Mouse (Mus musculus) urinary bladder, postnatal 4 days (tissue): ENCODE results near the gene Tesk2.

Source experiments
- DNase-seq, 2 experiments: peaks; one replicate each; pipeline ENCODE4 v3.0.0; 2021 to 2022; ENCODE audit warnings: low spot score in 2 of 2

Tesk2 gene

DNA sequence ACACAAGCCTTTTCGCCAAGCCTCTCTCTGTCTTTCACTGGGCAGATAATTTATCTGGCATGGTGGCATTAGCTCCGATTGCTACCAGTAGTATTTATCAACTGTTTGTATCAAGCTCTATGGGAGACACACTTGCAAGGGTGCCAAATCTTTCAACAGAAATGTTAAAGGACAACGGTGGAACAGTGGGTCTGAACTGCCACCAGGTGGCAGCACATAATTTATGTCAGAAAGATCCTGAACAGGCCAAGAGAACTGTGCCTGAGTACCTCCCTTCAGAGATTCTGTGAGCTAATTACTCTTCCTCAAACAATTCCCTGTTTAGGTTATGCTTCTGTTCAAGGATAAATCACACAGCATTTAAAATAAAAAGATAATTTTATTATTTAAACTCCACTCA lies 1.4 kb upstream of the Tesk2 start:
- DNase-seq: peak in 1 of 2 experiments; percentile 32

DNA sequence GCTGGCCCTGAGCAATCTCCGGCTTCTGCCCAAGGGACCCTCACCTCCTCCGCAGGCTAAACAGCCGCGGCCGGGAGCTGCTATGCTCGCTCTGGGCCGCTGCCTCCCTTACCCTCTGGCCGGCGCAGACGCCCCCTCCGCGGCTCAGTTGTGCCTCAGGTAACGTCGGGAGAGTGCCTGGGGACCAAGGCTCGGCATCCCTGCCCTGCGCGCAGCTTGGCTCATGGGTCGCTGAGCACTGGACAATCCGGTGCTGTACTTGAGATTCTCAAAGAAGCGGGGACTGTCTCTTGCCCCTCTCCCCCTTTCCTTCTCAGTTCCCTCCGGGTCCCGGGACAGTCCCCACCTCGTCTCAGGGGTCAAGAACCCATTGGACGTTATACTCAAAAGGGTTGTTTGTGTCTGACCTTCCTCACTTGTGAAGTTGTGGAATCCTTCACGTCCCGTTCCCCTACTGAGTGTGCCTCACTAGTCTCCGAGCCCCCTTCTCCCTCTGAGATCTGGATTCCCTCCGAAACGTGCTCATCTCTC lies 415 bp downstream of the Tesk2 start:
- DNase-seq: no peak

DNA sequence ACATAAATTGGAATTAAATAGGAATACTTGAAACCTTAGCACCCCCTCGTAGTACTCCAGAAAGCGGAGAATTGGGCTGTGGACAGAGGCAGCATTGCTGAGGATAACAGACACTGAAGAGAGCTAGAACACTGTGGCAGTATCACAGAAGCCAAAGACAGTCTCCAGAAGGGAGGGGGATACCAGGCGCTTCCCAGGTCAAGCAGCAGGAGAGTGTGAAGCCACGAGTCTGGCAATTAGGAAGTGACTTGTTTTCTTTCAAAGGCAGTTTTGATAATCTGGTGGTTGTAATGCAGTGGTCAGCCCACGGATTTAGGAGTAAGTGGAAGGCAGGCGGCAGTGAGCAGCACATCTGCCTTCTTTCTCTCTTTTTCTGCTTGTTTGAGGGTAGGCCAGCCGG lies 1.5 kb downstream of the Tesk2 start:
- DNase-seq: no peak

- DNase-seq: no peak
Measured at GRCm38 (mm10) chr4:116725444-116725843, 4.7 kb downstream of the Tesk2 start.

DNA sequence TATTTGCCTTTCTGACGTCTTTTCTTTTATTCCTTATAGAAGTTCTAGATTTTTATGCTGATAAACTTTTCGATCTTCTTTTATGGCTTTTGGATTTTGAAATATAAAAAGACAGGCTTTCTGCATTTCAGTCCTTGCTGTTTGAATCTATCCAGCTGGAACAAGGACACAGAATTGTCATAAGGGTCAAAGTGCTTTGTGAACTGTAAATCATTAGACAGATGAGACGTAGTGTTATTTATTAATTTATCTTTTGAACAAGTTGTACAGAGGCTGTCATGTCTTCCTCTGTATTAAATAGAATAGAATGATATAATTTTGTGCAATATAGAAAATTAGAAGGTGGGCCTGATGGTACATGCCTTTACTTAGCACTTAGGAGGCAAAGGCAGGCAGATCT lies 6.7 kb downstream of the Tesk2 start:
- no peak for DNase-seq

- no peak for DNase-seq
Measured at GRCm38 (mm10) chr4:116729532-116729931, 8.8 kb downstream of the Tesk2 start.

DNA sequence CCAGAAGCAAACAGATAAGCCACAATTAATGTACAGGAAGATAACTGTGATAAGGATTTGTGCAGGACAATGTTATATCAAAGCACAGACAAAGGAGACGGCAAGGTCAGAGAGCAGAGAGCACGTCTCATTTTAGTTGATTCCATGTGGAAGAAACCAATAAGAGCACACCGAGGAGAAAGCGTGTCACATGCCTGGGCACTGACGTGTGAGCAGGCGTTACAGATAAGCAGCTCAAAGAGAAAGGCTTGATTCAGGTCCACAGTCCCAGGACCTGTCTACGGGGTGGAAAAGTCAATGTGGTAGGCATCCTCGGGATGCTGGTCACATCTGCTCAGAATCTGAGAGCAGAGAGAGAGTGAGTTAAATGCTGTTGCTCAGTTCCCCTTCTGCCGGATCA lies 10.3 kb downstream of the Tesk2 start:
- DNase-seq: no peak

DNA sequence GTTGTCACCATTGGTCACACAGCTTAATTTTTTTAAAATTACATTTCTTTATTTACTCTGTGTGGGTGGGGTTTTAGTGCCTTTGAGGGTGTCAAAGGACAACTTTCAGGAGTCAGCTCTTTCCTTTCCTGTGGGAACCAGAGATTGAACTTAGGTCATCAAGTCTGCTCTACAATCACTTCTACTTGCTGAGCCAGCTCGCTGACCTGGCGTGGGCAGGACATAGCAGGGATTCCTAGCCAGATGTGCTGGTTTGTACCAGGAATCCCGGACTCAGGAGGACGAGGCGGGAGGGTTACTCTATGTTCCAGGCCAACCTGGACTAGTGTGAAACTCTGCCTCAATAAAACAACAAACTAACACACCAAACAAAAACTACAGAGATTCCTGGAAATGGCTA lies 11.6 kb downstream of the Tesk2 start:
- DNase-seq: no peak

GRCm38 (mm10) chr4:116734996-116735395 lies 14.2 kb downstream of the Tesk2 start:
- DNase-seq: no peak

- no peak for DNase-seq
Measured at GRCm38 (mm10) chr4:116738972-116739751, 18.4 kb downstream of the Tesk2 start.

- DNase-seq: no peak
Measured at GRCm38 (mm10) chr4:116749750-116750149, 29.0 kb downstream of the Tesk2 start.

GRCm38 (mm10) chr4:116761914-116762313 lies 41.2 kb downstream of the Tesk2 start:
- no peak for DNase-seq

- DNase-seq: no peak
Measured at GRCm38 (mm10) chr4:116764001-116764400, 43.3 kb downstream of the Tesk2 start.

DNA sequence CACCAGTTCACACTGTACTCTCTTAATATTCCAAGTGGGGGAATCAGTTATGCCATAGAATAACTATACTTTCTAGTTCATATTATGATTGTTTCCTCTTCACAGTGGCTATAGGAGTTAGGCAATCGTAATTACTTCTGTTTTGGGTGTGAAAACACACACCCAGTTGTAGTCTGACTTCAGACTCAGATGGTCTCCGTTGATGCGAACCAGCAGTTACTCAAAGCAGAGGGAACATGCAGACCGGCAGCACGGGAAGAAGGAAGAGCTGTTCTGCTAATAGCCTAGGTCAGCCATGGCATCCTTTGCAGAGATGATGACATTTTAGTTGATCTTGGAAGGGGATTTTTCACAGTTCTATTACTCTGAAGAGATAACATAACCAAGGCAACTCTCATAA lies 47.8 kb downstream of the Tesk2 start:
- DNase-seq: no peak

- DNase-seq: no peak
Measured at GRCm38 (mm10) chr4:116769060-116769459, 48.3 kb downstream of the Tesk2 start.

GRCm38 (mm10) chr4:116776391-116776790 lies 55.6 kb downstream of the Tesk2 start:
- no peak for DNase-seq

DNA sequence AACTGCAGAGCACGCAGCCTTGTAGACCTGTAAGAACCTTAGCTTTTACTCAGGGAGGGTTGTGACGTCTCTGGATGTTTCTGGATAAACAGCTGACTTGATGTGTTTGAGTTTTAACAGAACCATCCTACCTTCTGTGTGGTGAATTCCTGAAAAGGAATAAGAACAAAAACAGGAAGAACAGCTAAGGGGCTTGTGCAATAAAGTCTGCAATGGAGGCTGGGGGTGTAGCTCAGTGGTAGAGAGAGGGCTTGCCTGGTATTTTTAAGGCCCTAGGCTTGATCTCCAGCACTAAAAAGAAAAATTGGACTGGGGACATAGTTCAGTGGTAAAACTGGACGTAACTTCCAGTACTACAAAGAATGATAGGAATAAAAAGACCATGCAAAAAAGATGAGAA lies 56.3 kb downstream of the Tesk2 start:
- no peak for DNase-seq

GRCm38 (mm10) chr4:116780541-116780940 lies 59.8 kb downstream of the Tesk2 start:
- no peak for DNase-seq

DNA sequence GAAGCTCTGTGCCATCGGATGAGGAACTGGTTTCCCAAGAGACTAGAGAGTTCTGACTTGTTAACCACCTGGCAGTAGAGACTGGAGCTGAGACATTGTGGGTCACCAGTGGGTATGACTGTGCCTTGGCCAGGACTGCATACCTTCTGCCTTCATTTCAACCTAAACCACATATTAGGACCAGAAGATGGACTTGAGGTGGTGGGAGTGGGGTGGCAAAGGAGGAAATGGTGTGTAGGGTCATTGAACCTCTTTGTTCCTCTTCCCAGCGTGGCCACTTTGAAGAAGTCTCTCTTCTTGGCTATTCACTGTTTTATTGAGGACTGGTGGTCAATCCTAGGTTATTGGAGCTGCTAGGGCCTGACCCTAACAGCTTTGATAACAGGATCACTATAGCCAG lies 60.6 kb downstream of the Tesk2 start:
- no peak for DNase-seq

DNA sequence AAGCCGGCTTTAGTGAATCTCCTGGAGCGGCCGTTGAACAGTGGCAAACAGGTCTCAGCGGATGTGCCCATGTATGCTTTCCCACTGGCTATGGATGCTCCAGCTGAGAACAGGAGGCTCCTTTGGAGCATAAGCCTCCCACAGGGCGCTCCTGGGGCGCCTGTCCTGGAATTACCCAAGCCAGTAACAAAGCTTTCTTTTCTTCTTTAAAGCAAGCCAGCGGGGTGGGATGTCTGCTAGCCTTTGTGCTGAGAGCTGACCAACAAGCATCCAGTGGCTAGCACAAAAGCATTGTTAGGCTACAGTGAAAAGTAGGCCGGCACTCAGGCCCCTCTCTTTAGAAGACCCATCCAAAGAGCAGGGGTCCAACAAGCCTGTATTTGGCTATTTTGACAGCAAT lies 61.4 kb downstream of the Tesk2 start:
- no peak for DNase-seq

GRCm38 (mm10) chr4:116786587-116786986 lies 65.8 kb downstream of the Tesk2 start:
- no peak for DNase-seq

GRCm38 (mm10) chr4:116787985-116788760 lies 67.4 kb downstream of the Tesk2 start:
- DNase-seq: no peak

- peak; percentile 38 to 82 for DNase-seq
Measured at GRCm38 (mm10) chr4:116788956-116789355, 68.2 kb downstream of the Tesk2 start.
